19 mouse cellular contexts compared by ENCODE assay signal in genomic region chr15:37047403-37047802, GRCm38 (mm10). TPM values are rescaled to one million over a fixed set of nuclear protein-coding genes. Genes with fewer than 3 reads are reported as not detected.
DNase-seq lines count a peak whose midpoint lies in the region; ATAC-seq and TF ChIP-seq lines count a peak whose summit lies in the region.
"Had no signal": no experiment of that assay in that cellular context is flagged by ENCODE, and none has a peak within 500 bp of the region (broad histone marks: within the 10 kb centered on the region; RNA-seq: fewer than 3 reads in every experiment).

No protein-coding gene starts in this region.

- ATAC-seq in liver, embryonic 12.5 days = peak; percentile 46; the same call in 1 of the 2 replicates
- peak; percentile 43; the same call in 1 of the 2 replicates for ATAC-seq in liver, embryonic 13.5 days (ENCODE audit: low read depth)
- no peak; the same call in 1 of the 2 replicates for ATAC-seq in liver, postnatal 0 days
- peak; percentile 75 for ATAC-seq in megakaryocyte-erythroid progenitor cell, adult 5-6 weeks (replicated peaks; ENCODE audit: low FRiP score, low TSS enrichment, poor library complexity, severe bottlenecking)
- no peak for ATAC-seq in intestine, embryonic 15.5 days
- ATAC-seq: forebrain, embryonic 13.5 days; forebrain, embryonic 15.5 days had no signal

- no peaks in the 10 kb centered on the region for H3K27me3 ChIP-seq in liver, embryonic 12.5 days (replicated peaks)
- no peaks in the 10 kb centered on the region for H3K27me3 ChIP-seq in liver, embryonic 13.5 days
- H3K27me3 ChIP-seq in liver, postnatal 0 days (ENCODE audit: insufficient read depth, low read length) = no peaks in the 10 kb centered on the region
- H3K27me3 ChIP-seq in intestine, embryonic 15.5 days (replicated peaks) = no peaks in the 10 kb centered on the region
- H3K27me3 ChIP-seq: embryonic facial prominence, embryonic 12.5 days; forebrain, embryonic 13.5 days; forebrain, embryonic 15.5 days had no signal

- TF ChIP-seq CTCF in liver, postnatal 0 days (IDR thresholded peaks at IDR 0.05; ENCODE audit: low read depth) = no peak

- DNase-seq in liver, embryonic 13.5 days = no peak
- no peak for DNase-seq in liver, postnatal 0 days
- no peak for DNase-seq in cerebellum, adult 8-10 months
- DNase-seq in right cerebral cortex, postnatal 4 days = no peak
- DNase-seq: adrenal gland, adult 2 months; adrenal gland, postnatal 10 days; adrenal gland, postnatal 25 days; cerebellum, adult 11 months; cerebellum, adult 18-20 months; cerebellum, adult 9-10 months; cerebellum, postnatal 10 days; cerebellum, postnatal 25 days had no signal

- H3K27ac ChIP-seq in liver, embryonic 12.5 days = no peak overlapping the region
- no peak overlapping the region for H3K27ac ChIP-seq in liver, embryonic 13.5 days
- no peak overlapping the region for H3K27ac ChIP-seq in liver, postnatal 0 days (ENCODE audit: low read depth)
- no peak overlapping the region for H3K27ac ChIP-seq in intestine, embryonic 15.5 days
- H3K27ac ChIP-seq: embryonic facial prominence, embryonic 10.5 days; embryonic facial prominence, embryonic 12.5 days; forebrain, embryonic 13.5 days; forebrain, embryonic 15.5 days had no signal

- H3K4me2 ChIP-seq in liver, embryonic 12.5 days = no peak overlapping the region
- no peak overlapping the region for H3K4me2 ChIP-seq in liver, embryonic 13.5 days
- H3K4me2 ChIP-seq in liver, postnatal 0 days (ENCODE audit: low read depth, low read length) = no peak overlapping the region
- H3K4me2 ChIP-seq in intestine, embryonic 15.5 days (replicated peaks) = no peak overlapping the region
- H3K4me2 ChIP-seq: embryonic facial prominence, embryonic 12.5 days; forebrain, embryonic 13.5 days; forebrain, embryonic 15.5 days had no signal

- H3K9ac ChIP-seq in liver, embryonic 12.5 days = no peak overlapping the region
- no peak overlapping the region for H3K9ac ChIP-seq in liver, embryonic 13.5 days
- no peak overlapping the region for H3K9ac ChIP-seq in liver, postnatal 0 days (replicated peaks)
- no peak overlapping the region for H3K9ac ChIP-seq in intestine, embryonic 15.5 days
- H3K9ac ChIP-seq: embryonic facial prominence, embryonic 12.5 days; forebrain, embryonic 13.5 days; forebrain, embryonic 15.5 days had no signal

- no peak overlapping the region for H3K4me3 ChIP-seq in liver, embryonic 12.5 days
- no peak overlapping the region for H3K4me3 ChIP-seq in liver, embryonic 13.5 days (replicated peaks)
- no peak overlapping the region for H3K4me3 ChIP-seq in liver, postnatal 0 days (ENCODE audit: low read depth, low read length)
- no peak overlapping the region for H3K4me3 ChIP-seq in intestine, embryonic 15.5 days (replicated peaks)
- H3K4me3 ChIP-seq: embryonic facial prominence, embryonic 10.5 days; embryonic facial prominence, embryonic 12.5 days; forebrain, embryonic 13.5 days; forebrain, embryonic 15.5 days had no signal

- 0 out of 2 replicates have a peak, but pooled peaks have one; percentile 14 for TF ChIP-seq EP300 in liver, postnatal 0 days (IDR thresholded peaks at IDR 0.05; ENCODE audit: low read depth)

- no peaks in the 10 kb centered on the region for H3K36me3 ChIP-seq in liver, embryonic 12.5 days
- H3K36me3 ChIP-seq in liver, embryonic 13.5 days = no peaks in the 10 kb centered on the region
- H3K36me3 ChIP-seq in liver, postnatal 0 days (replicated peaks; ENCODE audit: insufficient read depth, low read length) = no peaks in the 10 kb centered on the region
- H3K36me3 ChIP-seq in intestine, embryonic 15.5 days = no peaks in the 10 kb centered on the region
- H3K36me3 ChIP-seq: embryonic facial prominence, embryonic 10.5 days; embryonic facial prominence, embryonic 12.5 days; forebrain, embryonic 15.5 days had no signal

- 59% methylated on average over 4 of the region's 4 CpGs for WGBS in liver, embryonic 12.5 days (ENCODE audit: insufficient replicate concordance)
- 53% methylated on average over 4 of the region's 4 CpGs for WGBS in liver, embryonic 13.5 days (ENCODE audit: insufficient replicate concordance)
- WGBS in liver, postnatal 0 days (ENCODE audit: insufficient replicate concordance) = 64% methylated on average over 4 of the region's 4 CpGs
- 96% methylated on average over 4 of the region's 4 CpGs for WGBS in intestine, embryonic 15.5 days

- peaks cover 4% of the 10 kb centered on the region; the same call in 1 of the 2 replicates for H3K9me3 ChIP-seq in liver, embryonic 12.5 days (replicated peaks)
- H3K9me3 ChIP-seq in liver, embryonic 13.5 days (replicated peaks) = no peaks in the 10 kb centered on the region
- H3K9me3 ChIP-seq in liver, postnatal 0 days (ENCODE audit: low read length) = no peaks in the 10 kb centered on the region; the same call in 1 of the 2 replicates
- no peaks in the 10 kb centered on the region for H3K9me3 ChIP-seq in intestine, embryonic 15.5 days
- H3K9me3 ChIP-seq: embryonic facial prominence, embryonic 10.5 days; embryonic facial prominence, embryonic 12.5 days; forebrain, embryonic 13.5 days; forebrain, embryonic 15.5 days had no signal

- H3K4me1 ChIP-seq in liver, embryonic 12.5 days = no peaks in the 10 kb centered on the region
- 0 out of 2 replicates have a peak, but pooled peaks cover 4% of the 10 kb centered on the region for H3K4me1 ChIP-seq in liver, embryonic 13.5 days (replicated peaks)
- H3K4me1 ChIP-seq in liver, postnatal 0 days (ENCODE audit: insufficient read depth) = no peaks in the 10 kb centered on the region
- peaks cover 6% of the 10 kb centered on the region for H3K4me1 ChIP-seq in intestine, embryonic 15.5 days (replicated peaks)

RNA-seq across cellular contexts. Expression of gene Zfp706, which starts 39.8 kb away (rescaled TPM):
- polyA plus RNA-seq in liver, embryonic 12.5 days (2016; fragmentation: Nextera tagmentation; extraction: Ambion mirVana) = 301 and 318 TPM in 2 replicates
- polyA plus RNA-seq in liver, embryonic 13.5 days (2015; fragmentation: Nextera tagmentation; extraction: Ambion mirVana) = 272 and 301 TPM in 2 replicates
- 234 and 251 TPM in 2 replicates for polyA plus RNA-seq in liver, postnatal 0 days (2015; fragmentation: Nextera tagmentation; extraction: Ambion mirVana)
- total RNA-seq in megakaryocyte-erythroid progenitor cell, adult 5-6 weeks (2014; fragmentation: Nextera tagmentation) = 69.0 and 85.3 TPM in 2 replicates
- 38.9 and 93.2 TPM in 2 replicates for total RNA-seq in megakaryocyte-erythroid progenitor cell, adult 5-6 weeks (2017)
- 544 and 685 TPM in 2 replicates for polyA plus RNA-seq in intestine, embryonic 15.5 days (2015; fragmentation: Nextera tagmentation; extraction: Ambion mirVana)

Comparison
In these comparisons a context has a peak if more than half of its experiments do, and no peak if none do; other contexts are left out.
1. ATAC-seq: peak in liver, embryonic 12.5 days (single experiment), liver, embryonic 13.5 days (single experiment) and megakaryocyte-erythroid progenitor cell, adult 5-6 weeks (single experiment); none in liver, postnatal 0 days (single experiment) and intestine, embryonic 15.5 days (single experiment).